Mouse (Mus musculus) lung, adult 2 months (tissue): ENCODE measurements around the gene Tex26.

ENCODE experiments used
- CTCF ChIP-seq: fragments of 200-500 bp; IDR thresholded peaks from 2 replicates; pipeline ENCODE4 v1.5.1; 2011; ENCODE audit warnings: mild to moderate bottlenecking, low read length, control low read depth; ENCODE audit not compliant: insufficient read depth
- POLR2A ChIP-seq: fragments of 200-500 bp; IDR thresholded peaks from 2 replicates; pipeline ENCODE4 v1.6.1; 2011; ENCODE audit warnings: low read depth, mild to moderate bottlenecking, control low read depth, low read length, borderline replicate concordance; ENCODE audit errors: extremely low read depth

- TF ChIP-seq CTCF (no peak), POLR2A (no peak)
Measured at GRCm38 (mm10) chr5:149451209-149451681, 11.8 kb downstream of the Tex26 start.
